Mouse (Mus musculus) urinary bladder, postnatal 25 days (tissue): Measurements from ENCODE around the gene Jmjd1c.

ENCODE experiments used
- DNase-seq: peaks from one replicate; pipeline ENCODE4 v3.0.0; 2022; ENCODE audit warnings: low spot score

Jmjd1c gene

GRCm38 (mm10) chr10:67131709-67132108 is 35.8 kb downstream of the Jmjd1c start:
- DNase-seq = no peak

GRCm38 (mm10) chr10:67134322-67134721 is 38.4 kb downstream of the Jmjd1c start:
- DNase-seq = no peak

GRCm38 (mm10) chr10:67137437-67137836 is 41.5 kb downstream of the Jmjd1c start:
- DNase-seq = no peak

GRCm38 (mm10) chr10:67143661-67144060 is 47.7 kb downstream of the Jmjd1c start:
- no peak for DNase-seq

GRCm38 (mm10) chr10:67144269-67144668 is 48.3 kb downstream of the Jmjd1c start:
- no peak for DNase-seq

GRCm38 (mm10) chr10:67145623-67146022 is 49.7 kb downstream of the Jmjd1c start:
- no peak for DNase-seq

- DNase-seq = no peak
Observed at GRCm38 (mm10) chr10:67151766-67152165, 55.8 kb downstream of the Jmjd1c start.

- DNase-seq = no peak
Observed at GRCm38 (mm10) chr10:67154647-67155046, 58.7 kb downstream of the Jmjd1c start.

- DNase-seq = no peak
Observed at GRCm38 (mm10) chr10:67174049-67174448, 78.1 kb downstream of the Jmjd1c start.

GRCm38 (mm10) chr10:67176031-67176430 is 80.1 kb downstream of the Jmjd1c start:
- no peak for DNase-seq

GRCm38 (mm10) chr10:67176932-67177331 is 81.0 kb downstream of the Jmjd1c start:
- DNase-seq = no peak

GRCm38 (mm10) chr10:67177410-67177809 is 81.5 kb downstream of the Jmjd1c start:
- DNase-seq = no peak

GRCm38 (mm10) chr10:67180021-67180420 is 84.1 kb downstream of the Jmjd1c start:
- no peak for DNase-seq

GRCm38 (mm10) chr10:67180799-67181198 is 84.9 kb downstream of the Jmjd1c start:
- no peak for DNase-seq

- DNase-seq = no peak
Observed at GRCm38 (mm10) chr10:67182651-67183050, 86.7 kb downstream of the Jmjd1c start.

GRCm38 (mm10) chr10:67183086-67183485 is 87.2 kb downstream of the Jmjd1c start:
- DNase-seq = no peak

- DNase-seq = no peak
Observed at GRCm38 (mm10) chr10:67184441-67185070, 88.6 kb downstream of the Jmjd1c start.

- DNase-seq = peak; percentile 29
Observed at GRCm38 (mm10) chr10:67185491-67186081, 89.7 kb downstream of the Jmjd1c start.

- DNase-seq = no peak
Observed at GRCm38 (mm10) chr10:67186489-67186888, 90.6 kb downstream of the Jmjd1c start.

- DNase-seq = no peak
Observed at GRCm38 (mm10) chr10:67187001-67187453, 91.1 kb downstream of the Jmjd1c start.

- DNase-seq = no peak
Observed at GRCm38 (mm10) chr10:67187952-67188351, 92.0 kb downstream of the Jmjd1c start.

- no peak for DNase-seq
Observed at GRCm38 (mm10) chr10:67189057-67189456, 93.1 kb downstream of the Jmjd1c start.

- DNase-seq = no peak
Observed at GRCm38 (mm10) chr10:67190261-67190660, 94.3 kb downstream of the Jmjd1c start.

GRCm38 (mm10) chr10:67192366-67192765 is 96.4 kb downstream of the Jmjd1c start:
- DNase-seq = no peak
